Mouse (Mus musculus) cerebellum, adult 2 months (tissue): ENCODE measurements around the gene Notch1.

ENCODE experiments used
- CTCF ChIP-seq: fragments of 200-500 bp; IDR thresholded peaks from 2 replicates; pipeline ENCODE4 v1.5.1; 2011; ENCODE audit warnings: low read depth, mild to moderate bottlenecking, control low read depth, low read length, moderate library complexity, borderline replicate concordance; ENCODE audit not compliant: insufficient read depth
- POLR2A ChIP-seq: fragments of 200-500 bp; IDR thresholded peaks from 2 replicates; pipeline ENCODE4 v1.6.1; 2011; ENCODE audit warnings: low read length, control low read depth, borderline replicate concordance; ENCODE audit not compliant: insufficient read depth

GRCm38 (mm10) chr2:26484169-26484568, 32.3 kb downstream of the Notch1 start:
- TF ChIP-seq POLR2A (no peak), CTCF (no peak)
